Mouse (Mus musculus) forebrain, embryonic 16.5 days (tissue): ENCODE measurements around the gene Txndc8. TPM values are rescaled to one million over a fixed set of nuclear protein-coding genes. Genes with fewer than 3 reads are reported as not detected.

Experiments
- polyA plus RNA-seq: library from polyadenylated mRNA; unstranded; fragments of >200 nt; fragmentation: Nextera tagmentation; extraction: Ambion mirVana; gene quantifications from 2 replicates; pipeline ENCODE4 v1.2.1, GENCODE M21; 2015

Gene Txndc8
- polyA plus RNA-seq, 1 experiment from 2014 or later, result not detected

Other genes starting within 250 kb of the Txndc8 start
- not detected in 2 replicates for gene D630039A03Rik, start 92.8 kb downstream of the Txndc8 start, polyA plus RNA-seq
- gene Txn1, start 52.7 kb downstream of the Txndc8 start, polyA plus RNA-seq, result 261 and 274 TPM in 2 replicates
- 0.49 and 0.65 TPM in 2 replicates for gene Svep1, start 197.7 kb upstream of the Txndc8 start, polyA plus RNA-seq